Mouse (Mus musculus): Measurements from ENCODE around the gene Lamp1.

- no peak for TF ChIP-seq CTCF (IDR thresholded peaks at IDR 0.05; ENCODE audit: borderline replicate concordance, insufficient read depth, low read length)
- TF ChIP-seq POLR2A (IDR thresholded peaks at IDR 0.05; ENCODE audit: low read depth, low read length), result no peak
Observed at GRCm38 (mm10) chr8:13199385-13200061, 40.6 kb downstream of the Lamp1 start.
